Mouse (Mus musculus) bone marrow, adult 2 months (tissue): ENCODE measurements at regions not wholly inside any gene's neighbourhood (a gene's known extent, or its start where the extent isn't known, plus 50 kb on each side); places are given as distances from the start of the nearest gene placed in this dataset.

ENCODE experiments used
- CTCF ChIP-seq: fragments of 200-500 bp; IDR thresholded peaks from 2 replicates; pipeline ENCODE4 v1.5.1; 2011; ENCODE audit warnings: low read length, control low read depth; ENCODE audit not compliant: control insufficient read depth, insufficient read depth
- POLR2A ChIP-seq: fragments of 200-500 bp; IDR thresholded peaks from 2 replicates; pipeline ENCODE4 v1.6.1; 2011; ENCODE audit warnings: low read depth, mild to moderate bottlenecking, control low read depth, low read length, borderline replicate concordance; ENCODE audit not compliant: control insufficient read depth

GRCm38 (mm10) chr9:120645776-120646175 is 74.5 kb downstream of the Rpl14 start:
- no peak for TF ChIP-seq CTCF
- TF ChIP-seq POLR2A = no peak
